Mouse (Mus musculus) MEL (cell line): Measurements from ENCODE around the gene Adamtsl1. TPM values are rescaled to one million over a fixed set of nuclear protein-coding genes. Genes with fewer than 3 reads are reported as not detected.

Source experiments
- DNase-seq: peaks from one replicate; pipeline ENCODE4 v3.0.0; 2011; ENCODE audit warnings: low read depth, low spot score
- H3K27ac ChIP-seq: 2 replicates; pipeline ENCODE4 v1.5.1; 2012; ENCODE audit warnings: low read depth, mild to moderate bottlenecking, control low read depth, low read length, moderate library complexity; ENCODE audit not compliant: control insufficient read depth
- H3K27me3 ChIP-seq, 2 experiments: fragments of 150-350 bp in 1 of 2; sonication (generic) in 1 of 2; 2 replicates each; pipeline ENCODE4 v1.6.1; 2012; ENCODE audit warnings: low read length in 2 of 2, mild to moderate bottlenecking in 2 of 2, improper control_type of control experiment in 1 of 2, moderate library complexity in 1 of 2; ENCODE audit not compliant: insufficient read depth in 2 of 2, control insufficient read depth in 1 of 2
- H3K36me3 ChIP-seq, 2 experiments: 2 replicates each; pipeline ENCODE4 v1.6.1; 2012 to 2014; ENCODE audit warnings: low read length in 2 of 2, improper control_type of control experiment in 1 of 2, inconsistent platforms in 1 of 2, mild to moderate bottlenecking in 1 of 2; ENCODE audit not compliant: insufficient read depth in 2 of 2, control insufficient read depth in 1 of 2
- H3K4me1 ChIP-seq, 2 experiments: fragments of 150-350 bp in 1 of 2; sonication (generic) in 1 of 2; 2 replicates each; pipeline ENCODE4 v1.6.1; 2012; ENCODE audit warnings: low read length in 2 of 2, improper control_type of control experiment in 1 of 2, mild to moderate bottlenecking in 1 of 2; ENCODE audit not compliant: insufficient read depth in 2 of 2, control insufficient read depth in 1 of 2
- H3K4me3 ChIP-seq, 2 experiments: fragments of 150-350 bp in 1 of 2; sonication (generic) in 1 of 2; 2 replicates each; pipeline ENCODE4 v1.5.1; 2012; ENCODE audit warnings: low read depth in 2 of 2, low read length in 2 of 2, mild to moderate bottlenecking in 2 of 2, moderate library complexity in 2 of 2, control low read depth in 1 of 2, improper control_type of control experiment in 1 of 2; ENCODE audit not compliant: control insufficient read depth in 1 of 2, insufficient read depth in 1 of 2
- H3K79me2 ChIP-seq: 2 replicates; pipeline ENCODE4 v1.6.1; 2012; ENCODE audit warnings: mild to moderate bottlenecking, low read length, moderate library complexity; ENCODE audit not compliant: control insufficient read depth, poor library complexity, insufficient read depth
- H3K9ac ChIP-seq: 2 replicates; pipeline ENCODE4 v1.6.1; 2012; ENCODE audit warnings: low read depth, mild to moderate bottlenecking, control low read depth, low read length, moderate library complexity; ENCODE audit not compliant: control insufficient read depth, poor library complexity, severe bottlenecking
- H3K9me3 ChIP-seq: fragments of 150-350 bp; sonication (generic); replicated peaks from 2 replicates; pipeline ENCODE4 v1.6.1; 2012; ENCODE audit warnings: mild to moderate bottlenecking, low read length, improper control_type of control experiment, moderate library complexity; ENCODE audit not compliant: insufficient read depth
- CHD1 ChIP-seq: IDR thresholded peaks from 2 replicates; pipeline ENCODE4 v1.6.1; 2012; ENCODE audit warnings: low read depth, mild to moderate bottlenecking, inconsistent platforms, low read length, improper control_type of control experiment
- CHD2 ChIP-seq: IDR thresholded peaks from 2 replicates; pipeline ENCODE4 v1.6.1; 2011; ENCODE audit warnings: low read length, improper control_type of control experiment
- CTCF ChIP-seq, 3 experiments: IDR thresholded peaks in 2 of 3; conservative IDR thresholded peaks in 1 of 3; 2 replicates each; pipeline ENCODE4 v1.5.1; 2011 to 2012; ENCODE audit warnings: low read length in 3 of 3, low read depth in 2 of 3, mild to moderate bottlenecking in 2 of 3, improper control_type of control experiment in 1 of 3, inconsistent platforms in 1 of 3, mixed read lengths in 1 of 3, moderate library complexity in 1 of 3; ENCODE audit not compliant: control insufficient read depth in 1 of 3, insufficient read depth in 1 of 3, poor library complexity in 1 of 3, severe bottlenecking in 1 of 3
- EP300 ChIP-seq, 2 experiments: IDR thresholded peaks; 2 replicates each; pipeline ENCODE4 v1.6.1; 2011; ENCODE audit warnings: improper control_type of control experiment in 2 of 2, low read length in 2 of 2, low read depth in 1 of 2, mild to moderate bottlenecking in 1 of 2
- ETS1 ChIP-seq: IDR thresholded peaks from 2 replicates; pipeline ENCODE4 v1.6.1; 2012; ENCODE audit warnings: low read depth, mild to moderate bottlenecking, inconsistent platforms, low read length, improper control_type of control experiment, moderate library complexity
- GABPA ChIP-seq: IDR thresholded peaks from 2 replicates; pipeline ENCODE4 v1.6.1; 2012; ENCODE audit warnings: low read depth, mild to moderate bottlenecking, inconsistent platforms, low read length, improper control_type of control experiment, moderate library complexity
- HCFC1 ChIP-seq: IDR thresholded peaks from 2 replicates; pipeline ENCODE4 v1.6.1; 2012; ENCODE audit warnings: low read depth, mild to moderate bottlenecking, inconsistent platforms, low read length, improper control_type of control experiment, moderate library complexity
- JUND ChIP-seq: IDR thresholded peaks from 2 replicates; pipeline ENCODE4 v1.6.1; 2011; ENCODE audit warnings: low read depth, mild to moderate bottlenecking, improper control_type of control experiment, low read length
- KAT2A ChIP-seq: conservative IDR thresholded peaks from 2 replicates; pipeline ENCODE4 v1.6.1; 2012; ENCODE audit warnings: low read depth, low read length, improper control_type of control experiment, inconsistent platforms
- MAX ChIP-seq: IDR thresholded peaks from 2 replicates; pipeline ENCODE4 v1.6.1; 2011; ENCODE audit warnings: low read length, improper control_type of control experiment
- NELFE ChIP-seq: IDR thresholded peaks from 2 replicates; pipeline ENCODE4 v1.6.1; 2011; ENCODE audit warnings: low read depth, low read length, improper control_type of control experiment
- NRF1 ChIP-seq: IDR thresholded peaks from 2 replicates; pipeline ENCODE4 v1.6.1; 2014; ENCODE audit warnings: low read depth, mild to moderate bottlenecking, inconsistent platforms, low read length, improper control_type of control experiment, moderate library complexity; ENCODE audit not compliant: poor library complexity, insufficient read depth, severe bottlenecking
- POLR2A ChIP-seq, 2 experiments: IDR thresholded peaks; 2 replicates each; pipeline ENCODE4 v1.6.1; 2011 to 2012; ENCODE audit warnings: low read length in 2 of 2, mild to moderate bottlenecking in 2 of 2, control low read depth in 1 of 2, improper control_type of control experiment in 1 of 2, low read depth in 1 of 2, moderate library complexity in 1 of 2; ENCODE audit not compliant: control insufficient read depth in 1 of 2, insufficient read depth in 1 of 2, poor library complexity in 1 of 2
- POLR2AphosphoS2 ChIP-seq: IDR thresholded peaks from 2 replicates; pipeline ENCODE4 v1.6.1; 2011; ENCODE audit warnings: low read length, improper control_type of control experiment
- RCOR1 ChIP-seq: IDR thresholded peaks from 2 replicates; pipeline ENCODE4 v1.6.1; 2012; ENCODE audit warnings: low read depth, mild to moderate bottlenecking, inconsistent platforms, low read length, improper control_type of control experiment
- SIN3A ChIP-seq: IDR thresholded peaks from 2 replicates; pipeline ENCODE4 v1.6.1; 2012; ENCODE audit warnings: low read length, improper control_type of control experiment, inconsistent platforms
- SMC3 ChIP-seq: IDR thresholded peaks from 2 replicates; pipeline ENCODE4 v1.6.1; 2011; ENCODE audit warnings: low read depth, low read length, improper control_type of control experiment
- TAL1 ChIP-seq: IDR thresholded peaks from 2 replicates; pipeline ENCODE4 v1.6.1; 2012; ENCODE audit warnings: mild to moderate bottlenecking, inconsistent platforms, low read length, moderate library complexity, mixed read lengths
- TBP ChIP-seq: IDR thresholded peaks from 2 replicates; pipeline ENCODE4 v1.8.0; 2011; ENCODE audit warnings: low read depth, low read length, improper control_type of control experiment
- TCF12 ChIP-seq: IDR thresholded peaks from 2 replicates; pipeline ENCODE4 v1.6.1; 2014; ENCODE audit warnings: low read depth, mild to moderate bottlenecking, inconsistent platforms, low read length, improper control_type of control experiment, moderate library complexity
- UBTF ChIP-seq: IDR thresholded peaks from 2 replicates; pipeline ENCODE4 v1.6.1; 2012; ENCODE audit warnings: low read depth, mild to moderate bottlenecking, inconsistent platforms, low read length, improper control_type of control experiment, moderate library complexity, borderline replicate concordance; ENCODE audit not compliant: insufficient read depth
- USF1 ChIP-seq: IDR thresholded peaks from 2 replicates; pipeline ENCODE4 v1.6.1; 2014; ENCODE audit warnings: low read depth, mild to moderate bottlenecking, inconsistent platforms, low read length, improper control_type of control experiment, moderate library complexity
- USF2 ChIP-seq, 2 experiments: IDR thresholded peaks; 2 replicates each; pipeline ENCODE4 v1.6.1; 2011 to 2012; ENCODE audit warnings: improper control_type of control experiment in 2 of 2, low read length in 2 of 2, borderline replicate concordance in 1 of 2, inconsistent platforms in 1 of 2, low read depth in 1 of 2, mild to moderate bottlenecking in 1 of 2; ENCODE audit not compliant: insufficient read depth in 1 of 2
- ZKSCAN1 ChIP-seq: IDR thresholded peaks from 2 replicates; pipeline ENCODE4 v1.6.1; 2012; ENCODE audit warnings: low read depth, mild to moderate bottlenecking, inconsistent platforms, low read length, improper control_type of control experiment, moderate library complexity
- ZMIZ1 ChIP-seq: IDR thresholded peaks from 2 replicates; pipeline ENCODE4 v1.6.1; 2012; ENCODE audit warnings: low read depth, mild to moderate bottlenecking, inconsistent platforms, low read length, improper control_type of control experiment, moderate library complexity
- ZNF384 ChIP-seq: IDR thresholded peaks from 2 replicates; pipeline ENCODE4 v1.6.1; 2012; ENCODE audit warnings: low read depth, mild to moderate bottlenecking, inconsistent platforms, low read length, improper control_type of control experiment
- polyA plus RNA-seq, 2 experiments: library from polyadenylated mRNA; stranded (reverse) in 1 of 2; unstranded in 1 of 2; fragments of >175 nt in 1 of 2; fragments of >200 nt in 1 of 2; gene quantifications; 2 replicates each; pipeline versions ENCODE4 v1.2.1 to v1.2.4; 2012; ENCODE audit warnings: low replicate concordance in 2 of 2, low read depth in 1 of 2; ENCODE audit not compliant: insufficient read length in 2 of 2, insufficient read depth in 1 of 2, missing spikeins in 1 of 2
- total RNA-seq: library from RNA; depleted of rRNA; stranded (reverse); fragments of 300-350 nt; gene quantifications from 2 replicates; pipeline ENCODE4 v1.2.3, GENCODE M21; 2012

The Adamtsl1 gene
- total and polyA plus RNA-seq, 3 experiments = not detected

DNA sequence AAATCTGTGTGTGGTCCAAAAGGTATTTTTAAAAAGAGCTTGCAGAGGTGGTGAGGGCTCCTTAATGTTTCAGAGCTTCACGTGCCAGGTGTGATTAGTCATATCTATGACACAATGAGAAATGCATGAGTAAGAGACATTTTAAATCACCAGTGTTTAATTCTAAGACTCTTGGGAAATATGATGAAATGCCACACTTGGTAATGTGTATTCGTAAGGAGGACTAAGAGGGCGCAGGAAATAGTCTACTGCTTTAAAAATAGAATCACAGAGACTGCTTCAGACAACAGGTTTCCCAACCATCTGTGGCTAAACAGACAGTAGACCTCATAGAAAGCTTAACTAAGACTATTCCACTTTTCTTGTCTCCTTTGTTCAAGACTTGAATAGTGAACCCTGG is 406.5 kb downstream of the Adamtsl1 start:
- Histone ChIP-seq H3K4me1 (no peaks in the 10 kb centered on the region), H3K36me3 (no peaks in the 10 kb centered on the region), H3K27me3 (no peaks in the 10 kb centered on the region), H3K9ac (no peak overlapping the region), H3K79me2 (no peaks in the 10 kb centered on the region), H3K4me3 (no peak overlapping the region), H3K9me3 (no peaks in the 10 kb centered on the region), H3K27ac (no peak overlapping the region)
- TF ChIP-seq USF1 = no peak
- no peak for TF ChIP-seq CHD1
- no peak for TF ChIP-seq ZNF384
- TF ChIP-seq SMC3 = no peak
- TF ChIP-seq NRF1 = no peak
- TF ChIP-seq TBP = no peak
- no peak for TF ChIP-seq UBTF
- no peak for TF ChIP-seq RCOR1
- no peak for TF ChIP-seq EP300 (IDR thresholded peaks at IDR 0.05; ENCODE audit: low read depth in 1 of 2, low read length in 2 of 2)
- TF ChIP-seq ETS1 = no peak
- TF ChIP-seq TCF12 = no peak
- TF ChIP-seq HCFC1 = no peak
- no peak for TF ChIP-seq KAT2A
- TF ChIP-seq CTCF (IDR thresholded peaks at IDR 0.05 in 2 of 3, conservative IDR thresholded peaks at IDR 0.05 in 1 of 3; ENCODE audit: control insufficient read depth in 1 of 3, insufficient read depth in 1 of 3, low read depth in 2 of 3, low read length in 3 of 3, poor library complexity in 1 of 3, severe bottlenecking in 1 of 3) = no peak
- TF ChIP-seq CHD2 = no peak
- no peak for TF ChIP-seq JUND
- no peak for TF ChIP-seq TAL1
- no peak for DNase-seq

DNA sequence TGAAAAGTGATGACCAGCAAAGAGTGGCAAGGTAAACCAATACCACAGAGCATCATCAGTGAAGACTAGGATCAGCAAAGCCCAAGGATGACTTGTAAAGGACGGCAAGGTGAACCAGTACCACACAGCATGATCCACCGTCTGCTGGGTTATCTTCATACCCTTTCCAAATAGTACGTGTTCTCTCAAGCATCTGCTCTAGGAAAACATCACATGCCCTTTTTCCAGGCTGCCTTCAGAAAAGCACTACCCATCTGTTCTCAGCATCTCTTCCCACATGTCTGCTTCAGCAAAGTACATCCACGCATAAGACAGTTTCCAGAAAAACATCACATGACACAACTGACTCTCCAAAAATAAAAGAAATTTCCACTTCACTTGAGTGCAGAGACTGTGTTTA is 408.8 kb downstream of the Adamtsl1 start:
- Histone ChIP-seq H3K27me3 (no peaks in the 10 kb centered on the region), H3K36me3 (no peaks in the 10 kb centered on the region), H3K4me1 (no peaks in the 10 kb centered on the region), H3K4me3 (no peak overlapping the region), H3K27ac (no peak overlapping the region), H3K79me2 (no peaks in the 10 kb centered on the region), H3K9ac (no peak overlapping the region), H3K9me3 (no peaks in the 10 kb centered on the region)
- TF ChIP-seq UBTF (no peak), POLR2AphosphoS2 (no peak), ZKSCAN1 (no peak), MAX (no peak), GABPA (no peak), NELFE (no peak), SIN3A (no peak), CTCF (IDR thresholded peaks at IDR 0.05 in 2 of 3, conservative IDR thresholded peaks at IDR 0.05 in 1 of 3; ENCODE audit: control insufficient read depth in 1 of 3, insufficient read depth in 1 of 3, low read depth in 2 of 3, low read length in 3 of 3, poor library complexity in 1 of 3, severe bottlenecking in 1 of 3) (no peak), USF2 (IDR thresholded peaks at IDR 0.05; ENCODE audit: borderline replicate concordance in 1 of 2, insufficient read depth in 1 of 2, low read depth in 1 of 2, low read length in 2 of 2) (no peak), HCFC1 (no peak), ZMIZ1 (no peak), ZNF384 (no peak), POLR2A (IDR thresholded peaks at IDR 0.05; ENCODE audit: control insufficient read depth in 1 of 2, insufficient read depth in 1 of 2, low read depth in 1 of 2, low read length in 2 of 2, poor library complexity in 1 of 2) (no peak)
- no peak for DNase-seq
